Mouse (Mus musculus) liver, embryonic 12.5 days (tissue): ENCODE results near the gene C2cd2. TPM values are rescaled to one million over a fixed set of nuclear protein-coding genes. Genes with fewer than 3 reads are reported as not detected.

Experiments
- ATAC-seq: fragments of 200-750 bp; cut with Nextera tagmentation; 2 replicates; pipeline ENCODE4 v1.8.0; 2017; ENCODE audit warnings: moderate number of reproducible peaks, mild to moderate bottlenecking, moderate library complexity
- H3K27ac ChIP-seq: fragments of 300-500 bp; sonication (generic); 2 replicates; pipeline ENCODE4 v1.5.1; 2016; ENCODE audit warnings: mild to moderate bottlenecking
- H3K27me3 ChIP-seq: fragments of 300-500 bp; sonication (generic); replicated peaks from 2 replicates; pipeline ENCODE4 v1.6.1; 2016; ENCODE audit warnings: mild to moderate bottlenecking, moderate library complexity
- H3K36me3 ChIP-seq: fragments of 300-500 bp; sonication (generic); 2 replicates; pipeline ENCODE4 v1.6.1; 2016; ENCODE audit warnings: mild to moderate bottlenecking, moderate library complexity
- H3K4me1 ChIP-seq: fragments of 300-500 bp; sonication (generic); 2 replicates; pipeline ENCODE4 v1.6.1; 2016
- H3K4me2 ChIP-seq: fragments of 300-500 bp; sonication (generic); 2 replicates; pipeline ENCODE4 v1.6.1; 2016; ENCODE audit warnings: mild to moderate bottlenecking, moderate library complexity
- H3K4me3 ChIP-seq: fragments of 300-500 bp; sonication (generic); 2 replicates; pipeline ENCODE4 v1.5.1; 2016; ENCODE audit warnings: mild to moderate bottlenecking, moderate library complexity
- H3K9ac ChIP-seq: fragments of 300-500 bp; sonication (generic); 2 replicates; pipeline ENCODE4 v1.6.1; 2016; ENCODE audit warnings: mild to moderate bottlenecking, moderate library complexity
- H3K9me3 ChIP-seq: fragments of 300-500 bp; sonication (generic); replicated peaks from 2 replicates; pipeline ENCODE4 v1.6.1; 2016; ENCODE audit warnings: mild to moderate bottlenecking, moderate library complexity
- WGBS: fragments of 180-500 bp; shearing (Covaris S2); methylation state at CpG from one replicate; pipeline ENCODE4 v1.1.7; 2016; ENCODE audit not compliant: insufficient replicate concordance; 5-methylcytosine and 5-hydroxymethylcytosine counted together
- polyA plus RNA-seq: library from polyadenylated mRNA; unstranded; fragments of >200 nt; fragmentation: Nextera tagmentation; extraction: Ambion mirVana; gene quantifications from 2 replicates; pipeline ENCODE4 v1.2.1, GENCODE M21; 2016

Gene C2cd2
- polyA plus RNA-seq, 1 experiment from 2014 or later, result 8.8 TPM

- Histone ChIP-seq H3K9ac (no peak overlapping the region), H3K9me3 (no peaks in the 10 kb centered on the region), H3K27me3 (no peaks in the 10 kb centered on the region), H3K4me2 (no peak overlapping the region), H3K27ac (no peak overlapping the region), H3K4me3 (no peak overlapping the region), H3K4me1 (no peaks in the 10 kb centered on the region), H3K36me3 (0 out of 2 replicates have a peak, but pooled peaks cover 4% of the 10 kb centered on the region)
- 57% methylated on average over 3 of the region's 3 CpGs for WGBS
- no peak for ATAC-seq
Observed at GRCm38 (mm10) chr16:97940471-97940973, 21.9 kb downstream of the C2cd2 start.

DNA sequence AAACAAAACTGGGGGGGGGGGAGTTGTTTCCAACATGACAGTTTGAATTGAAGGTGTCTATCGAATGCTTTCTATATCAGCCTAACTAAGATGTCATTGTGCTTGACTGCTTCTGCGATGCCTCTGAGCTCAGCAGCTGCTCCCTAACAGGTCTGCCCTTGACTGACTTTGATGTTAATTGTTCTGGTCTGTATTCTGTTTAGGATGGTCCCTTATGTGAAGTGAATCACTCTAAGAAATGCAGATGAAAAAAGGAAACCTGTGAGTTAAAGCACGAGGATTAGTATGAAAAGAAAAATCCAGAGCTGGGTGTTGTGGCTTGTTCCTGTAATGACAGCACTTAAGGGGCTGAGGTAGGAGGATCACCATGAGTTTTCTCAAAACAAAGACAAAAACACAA lies 26.6 kb downstream of the C2cd2 start:
- Histone ChIP-seq H3K4me1 (no peaks in the 10 kb centered on the region), H3K27me3 (0 out of 2 replicates have a peak, but pooled peaks cover 5% of the 10 kb centered on the region), H3K9ac (no peak overlapping the region), H3K36me3 (no peaks in the 10 kb centered on the region), H3K4me2 (no peak overlapping the region), H3K4me3 (no peak overlapping the region), H3K9me3 (no peaks in the 10 kb centered on the region), H3K27ac (no peak overlapping the region)
- WGBS, result 65% methylated on average over 3 of the region's 3 CpGs
- ATAC-seq, result no peak

DNA sequence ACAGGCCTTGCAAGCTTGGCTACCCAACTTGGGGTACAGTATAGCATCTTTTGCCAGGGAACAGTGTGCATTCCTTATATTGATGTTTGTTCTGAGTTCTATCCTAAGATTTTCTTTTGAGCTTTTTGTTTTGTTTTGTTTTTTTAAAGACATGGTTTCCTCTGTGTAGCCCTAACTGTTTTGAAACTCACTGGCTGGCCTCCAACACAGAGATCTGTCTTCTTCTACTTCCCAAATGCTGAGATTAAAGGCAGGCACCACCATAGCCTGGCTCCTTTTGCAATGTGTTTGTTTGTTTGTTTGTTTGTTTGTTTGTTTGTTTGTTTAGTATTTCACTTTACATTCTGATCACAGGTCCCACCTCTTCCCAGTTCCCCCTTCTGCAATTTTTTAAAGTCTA lies 32.2 kb downstream of the C2cd2 start:
- Histone ChIP-seq H3K4me2 (no peak overlapping the region), H3K9me3 (no peaks in the 10 kb centered on the region), H3K36me3 (no peaks in the 10 kb centered on the region), H3K4me1 (peaks cover 12% of the 10 kb centered on the region), H3K4me3 (no peak overlapping the region), H3K27me3 (0 out of 2 replicates have a peak, but pooled peaks cover 5% of the 10 kb centered on the region), H3K27ac (no peak overlapping the region), H3K9ac (no peak overlapping the region)
- no peak for ATAC-seq

DNA sequence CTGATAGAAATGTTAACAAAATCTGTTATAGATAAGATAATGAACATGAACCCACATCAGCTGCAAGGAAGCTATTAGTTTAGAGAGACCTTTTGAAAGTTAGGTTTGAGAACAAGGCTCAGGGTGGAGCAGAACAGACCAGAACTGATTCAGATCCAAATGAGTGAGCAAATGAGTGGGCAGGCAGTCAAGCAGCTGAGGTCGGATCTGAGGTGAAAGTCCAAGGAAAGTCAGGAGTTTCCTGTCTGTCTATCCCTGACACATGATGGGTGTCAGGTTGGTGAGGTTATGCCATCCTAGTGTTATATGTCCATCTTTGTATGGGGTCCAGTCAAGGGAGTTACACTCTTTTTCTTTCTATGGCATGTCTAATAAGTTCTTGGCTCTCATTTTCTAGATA lies 32.9 kb downstream of the C2cd2 start:
- Histone ChIP-seq H3K4me3 (no peak overlapping the region), H3K4me1 (peaks cover 12% of the 10 kb centered on the region), H3K9ac (no peak overlapping the region), H3K36me3 (no peaks in the 10 kb centered on the region), H3K9me3 (no peaks in the 10 kb centered on the region), H3K27me3 (0 out of 2 replicates have a peak, but pooled peaks cover 12% of the 10 kb centered on the region), H3K27ac (no peak overlapping the region), H3K4me2 (no peak overlapping the region)
- WGBS, result 35% methylated on average over 1 of the region's 1 CpGs
- ATAC-seq, result no peak

- Histone ChIP-seq H3K4me2 (no peak overlapping the region), H3K27me3 (0 out of 2 replicates have a peak, but pooled peaks cover 8% of the 10 kb centered on the region), H3K27ac (no peak overlapping the region), H3K4me1 (peaks cover 19% of the 10 kb centered on the region), H3K9ac (no peak overlapping the region), H3K4me3 (no peak overlapping the region), H3K9me3 (no peaks in the 10 kb centered on the region), H3K36me3 (no peaks in the 10 kb centered on the region)
- 50% methylated on average over 3 of the region's 3 CpGs for WGBS
- ATAC-seq, result no peak
Observed at GRCm38 (mm10) chr16:97927331-97927938, 35.0 kb downstream of the C2cd2 start.

GRCm38 (mm10) chr16:97926381-97926780 lies 36.0 kb downstream of the C2cd2 start:
- H3K4me1 ChIP-seq, result peaks cover 28% of the 10 kb centered on the region
- no peaks in the 10 kb centered on the region for H3K9me3 ChIP-seq
- no peak overlapping the region for H3K27ac ChIP-seq
- no peak overlapping the region for H3K4me3 ChIP-seq
- H3K9ac ChIP-seq, result no peak overlapping the region
- no peaks in the 10 kb centered on the region for H3K36me3 ChIP-seq
- no peak for ATAC-seq
- 0 out of 2 replicates have a peak, but pooled peaks cover 8% of the 10 kb centered on the region for H3K27me3 ChIP-seq
- H3K4me2 ChIP-seq, result no peak overlapping the region
- 49% methylated on average over 9 of the region's 9 CpGs for WGBS

GRCm38 (mm10) chr16:97925760-97926159 lies 36.6 kb downstream of the C2cd2 start:
- 50% methylated on average over 2 of the region's 2 CpGs for WGBS
- no peak overlapping the region for H3K9ac ChIP-seq
- no peak overlapping the region for H3K4me2 ChIP-seq
- H3K36me3 ChIP-seq, result no peaks in the 10 kb centered on the region
- no peaks in the 10 kb centered on the region for H3K9me3 ChIP-seq
- H3K4me1 ChIP-seq, result peaks cover 34% of the 10 kb centered on the region
- H3K27ac ChIP-seq, result no peak overlapping the region
- H3K4me3 ChIP-seq, result no peak overlapping the region
- no peak for ATAC-seq
- 0 out of 2 replicates have a peak, but pooled peaks cover 8% of the 10 kb centered on the region for H3K27me3 ChIP-seq

- no peak for ATAC-seq
- Histone ChIP-seq H3K36me3 (no peaks in the 10 kb centered on the region), H3K4me1 (peaks cover 46% of the 10 kb centered on the region), H3K27ac (no peak overlapping the region), H3K9ac (no peak overlapping the region), H3K9me3 (no peaks in the 10 kb centered on the region), H3K4me3 (no peak overlapping the region), H3K27me3 (0 out of 2 replicates have a peak, but pooled peaks cover 8% of the 10 kb centered on the region), H3K4me2 (no peak overlapping the region)
- 63% methylated on average over 1 of the region's 1 CpGs for WGBS
Observed at GRCm38 (mm10) chr16:97923700-97924099, 38.7 kb downstream of the C2cd2 start.

DNA sequence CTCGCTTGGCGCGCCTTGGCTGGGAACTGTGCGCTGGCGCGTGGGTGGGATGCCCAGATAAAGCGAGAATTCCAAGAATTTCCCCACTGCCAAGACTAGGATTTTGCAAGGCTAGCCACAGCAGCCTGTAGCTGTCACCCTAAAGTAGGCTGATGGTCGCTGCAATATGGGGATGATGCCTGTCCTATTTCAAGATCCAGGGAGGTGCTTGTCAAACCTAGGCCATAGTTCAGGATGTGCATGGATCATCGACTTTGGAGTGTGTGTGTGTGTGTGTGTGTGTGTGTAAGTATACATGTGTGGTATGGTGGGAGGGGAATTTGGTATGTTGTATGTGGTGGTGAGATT lies 39.6 kb downstream of the C2cd2 start:
- Histone ChIP-seq H3K27me3 (0 out of 2 replicates have a peak, but pooled peaks cover 8% of the 10 kb centered on the region), H3K9me3 (no peaks in the 10 kb centered on the region), H3K4me3 (peak overlapping the region; percentile 78), H3K27ac (no peak overlapping the region), H3K36me3 (no peaks in the 10 kb centered on the region), H3K4me2 (peak overlapping the region; percentile 97), H3K4me1 (peaks cover 46% of the 10 kb centered on the region), H3K9ac (peak overlapping the region; percentile 82)
- peak; percentile 35 for ATAC-seq
- WGBS, result 2% methylated on average over 9 of the region's 9 CpGs

DNA sequence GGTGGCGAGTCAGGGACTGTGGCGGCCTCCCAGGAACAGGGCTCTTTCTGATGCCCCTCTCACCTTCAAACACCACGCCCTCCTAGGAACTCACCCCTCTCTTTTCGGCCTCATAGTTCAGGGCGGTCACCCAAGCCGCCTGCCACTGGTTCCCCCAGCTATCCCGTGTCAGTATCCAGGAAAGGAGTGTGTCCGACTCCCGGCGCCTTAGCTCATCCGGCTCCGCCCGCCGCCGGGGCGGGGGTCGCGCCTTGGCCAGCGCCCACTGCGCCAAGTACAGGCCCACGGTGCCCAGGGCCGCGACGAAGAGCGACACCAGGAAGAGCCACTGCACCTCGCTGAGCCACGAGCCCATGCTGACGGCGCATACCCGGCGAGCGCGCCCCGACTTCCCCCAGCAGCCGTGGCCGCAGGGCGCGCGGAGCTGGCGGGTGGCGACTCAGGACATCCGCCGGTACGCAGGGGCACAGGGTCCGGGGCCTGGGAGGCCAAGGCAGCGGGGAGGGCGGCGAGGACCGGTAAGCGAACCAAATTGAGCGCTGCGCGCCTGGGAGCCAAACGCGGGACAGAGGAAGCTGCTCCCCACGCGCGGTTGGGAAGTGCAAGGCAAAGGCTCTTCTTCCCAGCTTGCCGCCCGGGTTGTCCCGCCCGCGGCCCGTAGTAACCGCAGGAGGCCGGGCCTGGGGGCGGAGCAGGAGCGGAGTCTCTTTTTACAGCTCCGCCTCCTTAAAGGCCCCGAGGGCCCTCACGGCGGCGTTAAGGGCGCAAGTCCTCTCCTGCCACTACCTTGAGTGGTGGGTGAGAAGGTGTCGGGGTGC lies 40.2 kb downstream of the C2cd2 start:
- peak overlapping the region; percentile 82 for H3K9ac ChIP-seq
- peak; percentile 91 for ATAC-seq
- peak overlapping the region; percentile 78 for H3K4me3 ChIP-seq
- 0 out of 2 replicates have a peak, but pooled peaks cover 8% of the 10 kb centered on the region for H3K27me3 ChIP-seq
- peaks cover 46% of the 10 kb centered on the region for H3K4me1 ChIP-seq
- H3K27ac ChIP-seq, result peak overlapping the region; percentile 68
- WGBS, result under 1% methylated on average over 74 of the region's 75 CpGs
- H3K4me2 ChIP-seq, result peak overlapping the region; percentile 97
- no peaks in the 10 kb centered on the region for H3K9me3 ChIP-seq
- no peaks in the 10 kb centered on the region for H3K36me3 ChIP-seq

DNA sequence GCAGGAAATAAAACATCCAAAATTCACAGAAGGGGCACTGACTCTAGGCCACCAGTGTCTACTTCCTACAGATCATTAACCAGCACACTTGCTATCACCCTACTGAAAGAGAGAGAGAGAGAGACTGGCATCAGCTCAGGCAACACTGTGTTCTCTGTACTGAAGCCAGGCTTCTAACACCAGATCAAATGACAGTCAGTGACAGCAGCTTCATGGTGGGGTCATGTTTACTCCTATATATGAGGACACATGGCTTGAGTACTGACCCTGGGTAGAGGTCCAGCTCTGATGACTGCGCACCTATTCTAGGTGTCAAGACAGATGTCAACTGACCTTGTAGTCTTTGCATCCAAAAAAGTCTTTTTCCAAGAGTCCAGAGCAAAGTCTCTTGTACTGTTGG lies 41.8 kb downstream of the C2cd2 start:
- H3K4me2 ChIP-seq, result 0 out of 2 replicates have a peak overlapping the region, but pooled peaks have one; percentile 97
- H3K36me3 ChIP-seq, result no peaks in the 10 kb centered on the region
- H3K27me3 ChIP-seq, result 0 out of 2 replicates have a peak, but pooled peaks cover 8% of the 10 kb centered on the region
- no peaks in the 10 kb centered on the region for H3K9me3 ChIP-seq
- peaks cover 41% of the 10 kb centered on the region for H3K4me1 ChIP-seq
- no peak overlapping the region for H3K27ac ChIP-seq
- no peak overlapping the region for H3K9ac ChIP-seq
- 88% methylated on average over 1 of the region's 1 CpGs for WGBS
- no peak for ATAC-seq
- no peak overlapping the region for H3K4me3 ChIP-seq

DNA sequence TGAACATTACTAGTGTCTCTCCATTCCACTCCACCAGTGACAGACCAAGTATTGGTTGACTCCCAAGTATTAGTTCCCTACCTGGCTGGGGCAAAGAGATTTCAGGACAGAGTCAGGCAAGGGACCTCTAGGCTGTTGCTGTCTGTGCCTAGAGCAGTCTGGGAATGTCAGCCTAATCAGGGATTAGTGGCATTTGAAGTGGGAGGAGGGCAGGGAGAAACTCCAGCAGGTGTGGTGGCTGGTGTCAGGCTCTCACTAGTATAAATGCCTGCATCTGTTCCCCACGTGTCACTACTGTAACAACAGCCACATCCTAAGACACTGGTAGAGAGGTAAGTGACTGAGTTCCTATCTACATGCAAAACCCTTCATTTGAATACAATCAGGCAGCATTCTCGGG lies 42.6 kb downstream of the C2cd2 start:
- H3K27ac ChIP-seq, result no peak overlapping the region
- H3K36me3 ChIP-seq, result no peaks in the 10 kb centered on the region
- peaks cover 39% of the 10 kb centered on the region for H3K4me1 ChIP-seq
- no peak overlapping the region for H3K4me2 ChIP-seq
- no peak overlapping the region for H3K9ac ChIP-seq
- ATAC-seq, result no peak
- WGBS, result 23% methylated on average over 2 of the region's 2 CpGs
- H3K9me3 ChIP-seq, result no peaks in the 10 kb centered on the region
- H3K27me3 ChIP-seq, result 0 out of 2 replicates have a peak, but pooled peaks cover 4% of the 10 kb centered on the region
- H3K4me3 ChIP-seq, result no peak overlapping the region
